Mouse (Mus musculus): ENCODE results near the gene Inca1.

The Inca1 gene

GRCm38 (mm10) chr11:70668771-70669505 is 31.0 kb downstream of the Inca1 start, which contains the start of gene Spag7:
TSS of gene Spag7 (minus strand) at chr11:70669416.
- DNase-seq: peak; percentile 97 to 99

GRCm38 (mm10) chr11:70668335-70668770 is 31.6 kb downstream of the Inca1 start:
- DNase-seq: peak; percentile 79 to 88

DNA sequence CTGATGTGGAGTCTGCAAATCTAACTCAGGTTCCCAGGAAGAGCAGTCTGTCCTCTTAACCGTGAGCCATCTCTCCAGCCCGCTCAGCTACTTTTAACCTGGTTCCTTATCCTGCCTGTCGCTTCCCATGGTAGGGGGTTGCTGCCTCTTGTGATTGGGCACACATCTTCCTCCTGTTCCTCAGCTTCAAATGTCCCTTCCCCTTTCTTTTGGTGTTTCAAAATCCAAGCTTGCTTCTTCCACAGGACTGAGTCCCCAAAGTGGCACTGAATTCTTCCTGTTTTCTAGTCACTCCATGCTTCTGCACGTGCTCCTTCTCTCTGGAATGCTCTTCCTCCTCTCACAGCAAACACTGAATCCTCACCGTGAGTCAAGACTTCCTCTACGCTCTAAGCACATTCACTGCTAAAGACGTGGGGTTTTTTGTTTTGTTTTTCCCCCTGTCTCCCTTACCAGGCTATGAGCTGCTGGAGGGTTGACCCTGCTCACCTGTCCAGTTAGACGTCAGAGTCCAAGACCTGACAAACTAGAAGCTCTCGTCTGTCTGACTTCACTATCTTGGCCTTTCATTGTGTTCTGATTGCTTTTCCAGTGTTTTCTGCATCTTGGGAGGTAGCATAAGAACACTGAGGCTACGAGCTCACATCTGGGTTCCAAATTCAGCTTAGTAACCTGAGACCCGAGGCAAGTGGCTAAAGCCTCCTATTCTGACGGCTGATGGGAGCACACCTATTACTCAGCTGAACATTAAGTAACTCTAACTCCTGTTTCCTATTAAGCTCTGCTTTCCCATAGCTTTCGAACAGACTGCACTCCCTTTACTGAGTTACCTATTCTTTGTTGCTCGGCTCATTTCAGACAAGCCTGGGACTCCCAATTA is 32.4 kb downstream of the Inca1 start:
- DNase-seq: no peak

DNA sequence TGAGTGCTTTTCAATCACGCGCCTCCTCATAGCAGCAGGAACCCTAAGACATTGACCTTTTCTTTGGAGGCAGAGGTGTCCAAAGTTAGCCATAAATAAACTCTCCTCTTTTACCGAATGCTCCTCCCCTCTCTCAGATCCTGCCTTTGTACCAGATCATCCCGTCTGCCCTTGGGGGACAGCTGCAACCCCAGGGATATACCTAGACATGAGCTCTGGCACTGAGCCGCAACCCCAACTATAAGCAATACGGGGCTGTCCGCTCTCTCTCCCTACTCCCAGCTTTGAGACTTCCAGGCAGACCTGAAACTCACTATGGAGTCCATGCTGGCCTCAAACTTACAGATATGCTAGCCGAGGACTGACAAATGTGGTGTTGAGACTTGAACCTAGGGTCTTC is 33.3 kb downstream of the Inca1 start:
- DNase-seq: no peak

DNA sequence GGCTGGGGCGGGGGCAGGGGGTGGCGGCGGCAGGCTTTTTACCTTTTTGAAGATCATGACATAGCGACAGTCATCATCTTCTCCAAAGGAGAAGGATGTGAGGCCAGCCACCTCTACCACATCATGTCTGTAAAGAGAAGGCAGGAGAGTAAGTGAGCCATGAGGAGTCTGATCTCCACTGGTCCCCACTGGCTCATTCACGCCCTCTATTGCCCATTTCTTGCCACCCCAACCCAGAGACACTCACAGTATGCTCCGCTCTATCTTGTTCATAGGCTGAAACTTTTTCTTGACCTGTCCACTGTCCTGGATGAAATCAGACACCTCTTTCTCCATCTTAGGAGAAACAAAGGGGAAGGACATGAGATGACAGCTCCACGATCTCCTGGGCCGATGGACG is 35.2 kb downstream of the Inca1 start:
- no peak for DNase-seq

GRCm38 (mm10) chr11:70663957-70664356 is 36.0 kb downstream of the Inca1 start:
- no peak for DNase-seq

DNA sequence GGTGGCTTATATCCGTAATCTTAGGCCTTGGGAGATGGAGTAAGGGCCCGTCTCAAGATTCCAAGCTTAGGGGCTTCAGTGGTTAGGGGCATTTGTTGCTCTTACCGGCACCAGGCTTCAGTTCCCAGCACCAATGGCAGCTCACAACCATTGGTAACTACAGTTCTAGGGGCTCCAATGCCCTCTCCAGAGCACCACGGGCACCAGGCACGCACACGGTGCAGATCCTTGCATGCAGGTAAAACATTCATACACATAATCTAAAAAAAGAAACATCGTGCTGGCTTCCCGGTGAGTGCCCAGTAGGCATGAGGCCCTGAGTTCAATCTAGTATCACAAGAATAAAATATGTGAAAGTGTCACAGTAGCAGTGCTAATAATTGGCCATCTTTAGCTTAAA is 36.9 kb downstream of the Inca1 start:
- DNase-seq: no peak

- DNase-seq: no peak
Observed at GRCm38 (mm10) chr11:70660571-70660970, 39.4 kb downstream of the Inca1 start.

DNA sequence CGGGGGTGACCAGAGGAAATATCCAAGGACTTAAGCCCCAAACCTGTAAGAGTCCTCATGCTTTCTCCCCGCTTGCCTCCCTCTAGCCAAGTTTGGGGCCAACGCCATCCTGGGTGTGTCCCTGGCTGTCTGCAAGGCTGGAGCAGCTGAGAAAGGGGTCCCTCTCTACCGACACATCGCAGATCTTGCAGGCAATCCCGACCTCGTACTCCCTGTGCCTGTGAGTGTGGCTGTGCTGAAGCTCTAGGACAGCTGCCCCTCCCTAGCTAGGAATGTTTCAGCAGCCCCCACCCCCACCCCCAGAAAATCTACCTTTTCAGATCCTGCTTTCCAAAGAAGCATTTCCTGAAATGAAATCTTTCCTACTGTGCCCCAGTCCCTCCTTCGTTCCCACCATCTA is 41.0 kb downstream of the Inca1 start:
- DNase-seq: no peak

DNA sequence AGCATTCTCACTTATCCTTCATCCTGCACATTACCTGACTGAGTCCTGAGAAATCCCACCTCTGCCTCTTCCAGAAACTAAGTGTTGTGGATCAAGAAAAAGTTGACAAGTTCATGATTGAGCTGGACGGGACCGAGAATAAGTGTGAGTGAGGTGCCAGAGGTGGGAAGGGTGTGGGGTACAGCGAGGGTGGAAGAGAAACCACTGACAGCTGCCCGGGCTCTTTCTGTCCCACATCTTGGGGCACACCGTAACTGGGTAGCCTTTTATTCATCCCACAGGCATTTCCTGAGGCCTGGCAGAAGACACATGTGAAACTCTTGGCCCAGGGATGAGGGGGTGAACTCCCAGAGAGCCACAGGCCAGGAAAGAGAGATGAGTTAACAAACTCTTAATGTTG is 41.4 kb downstream of the Inca1 start:
- no peak for DNase-seq

- DNase-seq: no peak
Observed at GRCm38 (mm10) chr11:70657991-70658390, 42.0 kb downstream of the Inca1 start.

- DNase-seq: no peak
Observed at GRCm38 (mm10) chr11:70657573-70657972, 42.4 kb downstream of the Inca1 start.

GRCm38 (mm10) chr11:70656964-70657363 is 43.0 kb downstream of the Inca1 start, which contains the start of gene Eno3:
TSS of gene Eno3 (plus strand) at chr11:70657202.
- DNase-seq: peak; percentile 50 to 52

- DNase-seq: peak; percentile 56 to 72
Observed at GRCm38 (mm10) chr11:70656456-70656927, 43.5 kb downstream of the Inca1 start.

- peak; percentile 70 to 81 for DNase-seq
Observed at GRCm38 (mm10) chr11:70655571-70656455, 44.1 kb downstream of the Inca1 start.

DNA sequence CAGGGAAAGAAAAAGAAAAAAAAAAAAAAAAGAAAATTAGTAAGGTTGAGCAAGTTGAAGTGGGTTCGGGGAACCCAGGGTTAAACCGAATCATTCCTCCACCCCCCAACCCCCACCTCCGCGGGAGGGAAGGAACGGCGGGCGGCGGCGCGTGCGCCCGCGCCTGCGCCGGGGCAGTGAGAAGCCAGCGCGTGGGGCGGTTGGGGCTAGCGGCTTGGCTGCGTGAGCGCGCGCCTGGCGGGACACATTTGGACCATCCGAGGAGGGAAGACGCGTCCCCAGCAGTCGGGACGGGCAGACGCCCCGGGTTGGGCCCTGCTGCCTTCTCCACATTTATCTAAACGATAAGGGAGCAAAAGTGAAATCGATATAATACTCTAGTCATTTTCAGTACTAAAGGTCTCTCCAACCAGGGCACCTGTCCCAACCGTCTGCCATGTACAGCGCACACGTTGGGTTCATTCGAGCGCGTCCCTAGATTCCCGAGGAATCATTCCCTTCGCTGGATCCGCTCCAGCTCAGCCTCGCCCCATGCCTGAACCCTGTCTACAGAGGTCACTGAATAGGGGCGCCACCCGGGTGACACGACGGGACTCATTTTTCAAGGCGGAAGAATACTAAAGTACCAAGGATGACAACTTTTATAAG is 44.9 kb downstream of the Inca1 start:
- peak; percentile 89 to 93 for DNase-seq

GRCm38 (mm10) chr11:70654198-70654922 is 45.6 kb downstream of the Inca1 start, which contains the start of gene Pfn1:
TSS of gene Pfn1 (minus strand) at chr11:70654644.
- DNase-seq: peak; percentile 86 to 92

- peak; percentile 76 to 86 for DNase-seq
Observed at GRCm38 (mm10) chr11:70653345-70654197, 46.4 kb downstream of the Inca1 start.

DNA sequence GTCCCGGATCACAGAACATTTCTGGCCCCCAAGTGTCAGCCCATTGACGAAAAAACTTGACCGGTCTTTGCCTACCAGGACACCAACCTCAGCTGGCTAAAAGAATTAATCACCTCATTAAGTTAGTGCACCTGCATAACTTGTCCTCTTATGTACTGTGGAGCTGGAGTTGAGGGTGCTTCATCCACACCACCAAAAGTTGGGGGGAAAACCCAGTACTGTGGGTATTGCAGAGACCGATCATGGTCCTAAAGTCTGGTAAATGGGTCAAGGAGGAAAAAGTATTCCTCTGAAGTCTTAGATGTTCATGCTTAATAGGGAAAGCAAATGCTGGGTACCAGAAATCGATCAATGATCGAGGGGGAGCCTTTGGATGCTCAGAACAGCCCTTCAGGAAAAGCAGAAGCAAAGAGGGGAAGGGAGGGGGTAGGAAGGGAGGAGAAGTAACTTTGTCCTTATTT is 47.0 kb downstream of the Inca1 start:
- DNase-seq: no peak
